Mouse (Mus musculus) spleen, adult 12 weeks (tissue): Measurements from ENCODE around the gene Trpc7.

Source experiments
- DNase-seq: peaks from one replicate; pipeline ENCODE4 v3.0.0; 2022; ENCODE audit warnings: low spot score

Gene Trpc7

DNA sequence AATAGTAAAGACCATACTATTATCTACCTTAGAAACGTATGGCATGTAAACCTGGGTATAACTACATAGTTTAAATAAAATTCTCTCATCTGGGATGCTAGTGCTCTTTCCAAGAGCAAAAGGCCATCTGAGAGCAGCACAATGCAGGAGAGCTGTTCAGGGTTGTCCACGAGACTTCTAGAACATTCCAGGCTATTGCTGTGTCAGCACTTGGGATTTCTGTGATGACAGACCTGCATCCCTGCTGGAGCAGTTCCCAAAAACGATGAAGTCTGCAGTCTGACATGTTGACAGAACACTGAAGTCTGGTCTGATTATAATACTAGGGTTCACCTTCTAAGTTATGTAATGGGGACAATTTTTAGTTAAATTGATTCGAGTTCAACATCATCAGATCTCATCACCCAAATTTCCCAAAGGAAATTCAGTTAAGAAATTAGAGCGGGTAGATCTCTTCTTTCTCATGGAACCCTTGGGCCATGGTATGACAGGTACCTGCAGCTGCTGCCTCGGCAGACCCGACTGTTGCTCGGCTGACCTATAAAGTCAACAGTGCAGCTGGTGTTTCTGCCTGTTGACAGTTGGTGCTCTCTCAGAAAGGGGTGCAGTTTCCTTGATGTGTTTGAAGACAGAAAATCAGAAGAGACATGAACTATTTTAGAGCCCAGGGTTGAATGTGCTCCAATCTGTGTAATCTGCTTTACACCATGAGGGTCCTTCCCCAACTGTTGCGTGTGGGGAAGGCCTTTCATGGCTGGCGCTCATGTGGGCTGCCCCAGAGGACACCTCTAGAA, 148.9 kb downstream of the Trpc7 start:
- DNase-seq: no peak

DNA sequence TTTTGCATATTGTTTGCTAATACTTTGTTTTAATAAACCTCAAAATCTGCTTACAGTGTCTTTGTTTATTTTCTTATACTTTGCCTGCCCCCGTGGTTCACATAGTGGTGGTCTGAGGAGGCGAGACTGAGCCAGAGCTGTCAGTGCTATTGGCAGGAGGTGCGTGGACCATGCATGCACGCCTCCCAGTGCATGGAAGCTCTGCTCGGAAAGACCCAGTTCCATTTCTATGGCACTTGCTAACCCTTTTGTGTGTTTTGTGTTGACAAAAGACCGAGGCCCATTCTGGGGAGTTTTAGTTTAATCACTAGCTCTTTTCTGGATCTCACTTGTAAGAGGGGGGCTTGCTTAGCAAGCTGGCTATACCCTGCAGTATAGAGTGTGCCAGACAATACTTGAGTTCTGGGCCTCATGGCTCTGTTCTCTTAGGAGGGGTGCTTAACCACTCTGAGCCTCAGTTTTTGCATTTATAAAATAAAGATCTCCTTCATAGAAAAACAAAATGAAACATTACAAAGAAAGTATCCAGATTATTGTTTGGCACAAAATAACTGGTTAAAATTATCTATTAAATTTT, 153.4 kb downstream of the Trpc7 start:
- no peak for DNase-seq

DNA sequence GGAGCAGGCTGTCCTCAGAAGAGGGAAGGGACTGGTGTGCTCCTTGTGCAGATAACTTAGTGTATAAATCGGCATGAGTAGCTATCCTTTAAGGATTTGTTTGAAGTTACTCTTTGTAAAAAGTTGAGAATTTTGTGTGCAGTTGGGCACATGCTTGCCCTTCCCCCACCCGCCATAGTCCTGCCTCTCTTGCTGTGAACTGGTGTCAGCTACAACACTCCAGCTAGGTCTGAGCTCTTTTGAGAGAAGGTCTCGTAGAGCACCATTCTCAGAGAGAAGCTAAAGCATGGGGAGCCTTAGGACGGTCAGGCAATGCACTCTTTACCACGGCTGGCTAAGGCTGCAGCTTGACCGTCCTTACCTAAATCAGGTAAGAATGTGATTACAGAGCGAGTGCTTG, 154.1 kb downstream of the Trpc7 start:
- DNase-seq: no peak

DNA sequence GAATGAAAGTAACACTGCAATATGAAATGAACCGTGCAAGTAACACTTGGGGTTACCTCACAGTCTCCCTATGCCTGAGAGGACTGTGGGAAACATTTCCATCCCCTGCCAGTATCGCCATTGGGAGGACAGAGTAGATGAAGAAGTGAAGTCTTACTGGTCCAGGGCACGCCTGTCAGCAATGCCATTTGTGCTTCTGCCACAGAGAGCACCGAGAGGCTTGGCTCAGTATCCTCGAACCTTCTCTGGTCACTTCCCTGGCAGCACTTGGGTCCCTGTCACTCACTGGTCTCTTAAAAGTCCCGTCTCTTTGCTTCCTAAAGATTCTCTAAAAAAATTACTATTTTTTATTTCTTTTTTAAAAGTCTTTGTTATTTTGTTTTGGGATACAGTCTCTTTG, 155.3 kb downstream of the Trpc7 start:
- no peak for DNase-seq

DNA sequence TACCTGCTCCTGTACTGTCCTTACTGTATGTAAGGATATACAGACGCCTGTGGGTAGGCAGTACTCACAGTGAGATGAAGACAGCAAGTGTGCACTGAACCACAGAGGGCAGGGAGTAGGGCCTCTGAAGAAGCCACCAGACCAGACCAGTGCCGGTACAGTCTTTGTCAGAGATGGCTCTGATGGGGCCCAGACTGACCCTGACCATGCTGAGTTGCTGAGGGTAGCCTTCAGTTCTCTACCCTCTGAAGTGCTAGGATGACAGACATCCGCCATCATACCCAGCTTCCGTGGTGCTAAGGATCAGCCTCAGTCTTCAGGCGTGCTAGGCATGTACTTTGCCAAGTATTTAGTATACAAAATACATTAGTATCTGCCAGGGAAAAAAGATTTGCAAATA, 156.2 kb downstream of the Trpc7 start:
- no peak for DNase-seq

DNA sequence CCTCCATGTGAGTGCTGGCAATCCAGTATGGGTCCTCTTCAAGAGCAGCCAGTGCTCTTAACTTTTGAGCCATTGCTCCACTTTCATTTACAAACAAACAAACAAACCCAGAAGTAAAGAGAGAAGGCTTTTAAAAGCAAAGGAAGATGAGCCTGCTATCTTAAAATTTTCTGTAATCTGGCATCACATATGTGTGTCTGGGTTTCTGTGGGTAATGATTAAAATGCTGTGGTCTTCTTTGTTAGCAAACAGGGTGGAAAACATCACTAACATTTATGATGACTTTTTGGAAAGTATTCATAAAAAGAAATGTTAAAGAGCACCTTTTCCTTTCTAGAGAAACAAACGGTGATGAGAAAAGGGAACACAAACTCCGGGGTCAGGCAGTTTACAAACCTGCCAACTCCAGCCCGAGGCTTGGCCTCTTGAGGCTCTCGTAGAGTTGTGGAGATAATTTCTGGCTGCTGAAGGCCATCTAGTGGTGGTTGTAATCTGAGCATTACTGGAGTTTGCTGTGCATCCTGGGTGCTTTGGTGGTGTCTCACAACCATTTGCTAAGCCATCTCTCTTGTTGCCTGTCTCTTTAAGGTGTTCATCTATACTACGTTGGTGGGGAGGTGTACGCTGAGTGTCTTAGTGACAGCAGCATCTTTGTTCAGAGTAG, 160.4 kb downstream of the Trpc7 start:
- DNase-seq: no peak

DNA sequence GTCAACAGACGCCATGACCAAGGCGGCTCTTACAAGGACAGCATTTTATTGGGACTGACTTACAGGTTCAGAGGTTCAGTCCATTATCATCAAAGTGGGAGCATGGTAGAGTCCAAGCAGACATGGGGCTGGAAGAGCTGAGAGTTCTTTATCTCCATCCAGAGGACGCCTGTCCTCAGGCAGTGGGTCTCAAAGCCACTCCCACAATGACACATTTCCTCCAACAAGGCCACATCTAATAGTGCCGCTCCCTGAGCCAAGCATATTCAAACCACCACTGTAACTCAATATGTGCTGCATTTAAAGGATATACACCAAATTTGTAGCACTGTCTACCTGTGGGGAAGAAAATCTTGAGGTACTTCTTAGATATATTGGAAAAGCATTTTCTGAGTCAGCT, 161.2 kb downstream of the Trpc7 start:
- DNase-seq: no peak

DNA sequence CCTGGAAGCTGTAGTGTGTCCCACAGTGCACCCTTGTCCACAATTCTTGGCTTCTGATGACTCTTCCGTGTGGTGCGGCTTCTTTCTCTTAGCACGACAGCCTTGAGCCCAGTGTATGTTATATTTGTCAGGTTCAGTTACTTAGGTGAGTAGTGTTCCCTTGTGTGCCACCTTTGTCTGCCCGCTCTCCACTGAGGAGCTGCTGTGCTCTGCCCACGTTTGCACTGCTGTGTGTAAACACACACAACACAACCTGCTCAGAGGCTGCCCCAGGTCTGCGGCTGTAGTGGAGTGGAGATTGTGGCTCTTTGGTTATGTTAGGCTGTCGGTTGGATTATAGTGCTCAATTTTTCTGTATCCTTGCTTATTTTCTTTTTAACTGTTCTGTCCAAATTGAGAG, 166.7 kb downstream of the Trpc7 start:
- DNase-seq: no peak

DNA sequence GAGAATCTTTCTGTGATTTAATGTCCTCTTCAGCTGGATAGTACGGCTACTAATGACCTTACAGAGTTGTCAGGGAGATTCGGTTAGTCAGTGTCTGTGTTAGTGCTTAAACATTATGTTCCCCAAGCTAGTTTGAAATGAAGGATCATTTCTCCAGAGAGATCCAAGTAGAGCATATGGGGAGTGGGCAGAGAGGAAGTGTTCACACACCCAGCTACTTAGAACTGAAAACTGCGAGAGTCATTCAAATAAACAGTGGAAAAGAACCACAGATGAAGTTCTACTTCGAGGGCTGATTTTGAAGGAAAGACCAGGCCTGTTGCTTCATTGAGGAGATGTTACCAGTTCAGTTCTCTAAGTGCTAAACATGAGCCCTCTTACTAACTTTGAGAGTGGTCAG, 169.2 kb downstream of the Trpc7 start:
- DNase-seq: no peak
